Mouse (Mus musculus): Measurements from ENCODE around the gene Ten1.
A peak's percentile ranks its signal among the peaks of the same experiment; 100 is the strongest.

The Ten1 gene

DNA sequence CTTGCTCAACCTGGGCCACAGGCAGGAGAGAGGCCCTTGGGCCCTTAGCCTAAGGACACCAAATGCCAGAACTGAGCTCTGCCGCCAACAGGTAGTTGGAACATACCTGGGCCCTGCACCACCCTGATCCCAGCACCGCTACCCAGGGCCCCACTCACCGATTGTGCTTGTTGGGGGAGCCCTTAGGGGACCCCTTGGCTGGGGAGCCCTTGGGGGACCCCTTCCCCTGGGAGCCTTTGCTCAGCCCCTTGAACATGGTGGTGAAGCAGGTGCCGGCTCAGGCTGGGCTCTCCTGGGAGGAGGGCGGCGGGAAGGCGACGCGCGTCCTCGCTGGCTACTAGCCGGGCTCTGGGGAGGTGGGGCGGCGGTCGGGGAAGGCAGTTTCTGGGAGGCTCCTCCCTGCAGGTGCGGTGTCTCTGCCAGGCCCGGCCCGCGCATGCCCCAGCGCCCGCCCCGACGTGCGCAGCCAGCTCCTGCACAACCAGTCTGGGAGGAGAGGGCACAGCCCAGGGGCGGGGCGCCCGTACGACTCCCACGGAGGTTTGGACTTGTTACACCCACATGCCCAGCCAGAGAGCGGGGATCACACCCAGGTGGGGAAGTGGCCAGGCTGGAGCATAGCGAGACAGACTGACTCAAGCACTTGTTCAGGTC is 39.2 kb downstream of the Ten1 start, which contains the start of gene Evpl:
Gene Evpl, minus strand, starts transcription at position 336 of the 654 bp plus-strand sequence.
- DNase-seq (ENCODE audit: low spot score in 2 of 2), result peak; percentile 81 to 82

DNA sequence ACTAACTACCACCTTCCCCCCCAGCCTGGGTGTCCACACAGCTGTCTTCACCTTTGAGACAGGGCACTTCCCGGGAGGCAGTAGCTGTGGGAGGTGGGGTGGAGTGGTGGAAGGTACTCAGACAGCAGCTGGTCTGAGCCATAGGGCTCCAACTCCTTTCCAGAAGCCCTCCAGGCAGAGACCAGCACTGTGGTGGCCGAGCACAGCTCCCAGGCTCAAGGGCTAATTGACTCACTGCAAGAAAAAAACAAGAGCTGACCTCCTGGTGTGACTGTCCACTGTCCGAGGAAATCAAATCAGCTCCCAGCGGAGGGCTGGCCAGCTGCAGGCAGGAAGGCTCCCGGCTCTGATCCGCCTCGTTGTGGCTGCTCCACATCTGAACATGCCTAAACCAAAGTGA is 41.1 kb downstream of the Ten1 start:
- DNase-seq (ENCODE audit: low spot score in 2 of 2), result no peak

DNA sequence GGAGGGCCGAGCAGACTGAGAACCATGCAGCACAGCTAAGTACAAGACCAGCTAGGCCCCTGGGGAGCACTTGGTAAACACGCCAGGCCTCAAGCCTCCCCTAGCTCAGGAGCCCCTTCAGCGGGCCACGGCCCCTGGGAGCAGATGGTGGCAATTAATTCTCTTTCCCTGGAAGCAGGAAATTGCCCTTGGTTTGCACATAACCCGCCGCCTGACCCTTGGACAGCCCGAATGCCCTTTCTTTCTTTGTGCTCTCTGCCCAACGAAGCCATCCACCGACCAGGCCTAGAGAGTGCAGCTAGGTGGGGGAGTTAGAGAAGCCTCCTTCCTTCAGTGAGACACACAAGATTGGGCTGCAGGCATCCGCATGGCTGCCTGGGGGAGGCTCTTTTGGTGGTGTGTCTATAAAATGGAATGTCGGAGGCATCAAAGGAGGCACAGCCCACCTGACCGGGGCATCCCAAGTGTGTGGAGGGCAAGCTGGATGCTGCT is 43.1 kb downstream of the Ten1 start:
- DNase-seq (ENCODE audit: low spot score in 2 of 2), result no peak

DNA sequence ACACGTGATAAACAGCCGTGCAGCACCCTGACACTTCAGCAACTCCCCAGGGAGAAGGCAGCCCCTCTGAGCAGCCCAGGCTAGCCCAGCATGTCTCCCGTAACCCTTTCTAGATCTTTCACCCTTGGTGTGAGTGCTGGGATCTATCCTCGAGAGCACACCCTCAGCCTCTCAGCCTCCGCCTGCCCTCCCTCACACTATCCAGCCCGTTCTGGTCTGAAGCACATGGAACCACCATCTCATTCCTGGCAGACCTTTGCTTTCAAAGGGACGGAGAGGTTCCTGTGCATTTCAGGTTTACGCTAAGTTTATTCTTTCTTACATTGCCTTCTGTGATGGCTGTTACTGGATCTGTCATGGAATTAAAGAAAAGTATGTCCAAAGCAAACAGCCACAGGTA is 45.9 kb downstream of the Ten1 start:
- DNase-seq (ENCODE audit: low spot score in 2 of 2), result no peak

DNA sequence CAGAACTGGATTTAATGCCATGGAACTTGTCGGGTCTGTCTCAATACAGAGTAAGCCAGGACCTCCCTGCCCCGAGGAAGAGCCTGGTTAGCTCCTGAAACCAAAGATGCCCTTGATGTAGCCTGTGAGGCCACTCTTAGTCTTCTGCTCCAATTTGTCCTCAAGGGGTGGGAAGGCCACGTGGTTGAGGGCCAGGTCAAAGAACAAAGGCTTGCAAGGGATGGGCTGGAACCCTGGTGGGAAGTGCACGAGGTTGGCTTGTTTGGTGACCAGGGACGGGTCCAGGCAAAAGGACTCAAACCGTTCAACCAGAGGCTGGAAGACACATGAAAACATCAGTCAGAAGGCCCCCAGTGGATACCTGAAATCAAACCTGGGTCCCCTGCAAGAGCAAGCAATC is 47.0 kb downstream of the Ten1 start:
- no peak for DNase-seq (ENCODE audit: low spot score in 2 of 2)

DNA sequence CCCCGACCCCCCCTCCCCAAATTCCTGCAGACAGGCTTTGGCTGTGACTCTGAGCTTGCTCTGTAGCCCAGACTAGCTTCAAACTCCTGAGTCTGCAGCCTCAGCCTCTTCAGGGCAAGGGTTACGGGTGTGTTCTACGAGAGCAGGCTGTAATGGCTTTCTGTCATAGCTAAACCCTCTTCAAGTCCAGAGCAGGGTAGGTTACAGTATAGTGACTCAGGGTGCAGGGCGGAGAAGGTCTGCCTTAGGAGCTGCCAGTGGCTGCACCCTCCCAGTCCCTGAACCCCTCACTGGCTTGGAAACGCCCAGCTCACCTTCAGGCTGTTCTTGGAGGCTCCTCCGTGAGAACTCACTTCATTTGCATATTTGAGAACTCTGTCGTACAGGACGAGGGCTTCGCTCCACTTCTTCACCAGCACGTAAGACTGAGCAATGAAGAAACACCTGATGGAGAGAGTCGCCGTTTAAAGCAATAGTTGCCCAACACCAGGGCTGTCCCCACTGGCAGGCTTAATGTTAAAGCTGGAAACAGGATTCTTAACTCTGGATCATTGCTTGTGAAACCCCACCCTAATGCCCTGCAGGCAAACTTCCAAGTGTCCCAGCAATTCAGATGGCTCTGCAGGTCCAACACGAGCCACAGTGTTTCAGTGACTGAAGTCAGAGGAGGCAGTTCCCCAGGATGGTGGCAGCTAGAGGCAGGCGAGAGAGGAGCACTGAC is 49.0 kb downstream of the Ten1 start:
- DNase-seq (ENCODE audit: low spot score in 2 of 2), result no peak

DNA sequence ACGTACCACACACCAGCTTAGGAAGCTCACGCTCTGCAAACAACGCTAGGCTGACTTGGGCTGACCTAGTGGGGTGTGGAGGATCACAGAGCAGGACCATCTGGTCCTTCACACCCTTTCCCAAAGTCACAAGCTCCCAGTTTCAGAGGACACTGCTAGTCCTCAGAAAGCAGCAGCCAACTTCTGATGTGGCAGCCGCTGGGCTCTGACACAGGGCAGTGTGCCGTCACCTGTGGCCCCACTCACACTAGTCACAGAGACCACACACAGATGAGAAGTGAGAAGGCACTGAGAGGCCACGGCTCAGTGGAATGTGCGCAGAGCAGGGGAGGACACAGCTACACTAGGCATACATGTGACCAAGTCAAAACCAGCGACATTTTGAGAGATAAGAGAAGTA is 52.2 kb downstream of the Ten1 start:
- no peak for DNase-seq (ENCODE audit: low spot score in 2 of 2)

DNA sequence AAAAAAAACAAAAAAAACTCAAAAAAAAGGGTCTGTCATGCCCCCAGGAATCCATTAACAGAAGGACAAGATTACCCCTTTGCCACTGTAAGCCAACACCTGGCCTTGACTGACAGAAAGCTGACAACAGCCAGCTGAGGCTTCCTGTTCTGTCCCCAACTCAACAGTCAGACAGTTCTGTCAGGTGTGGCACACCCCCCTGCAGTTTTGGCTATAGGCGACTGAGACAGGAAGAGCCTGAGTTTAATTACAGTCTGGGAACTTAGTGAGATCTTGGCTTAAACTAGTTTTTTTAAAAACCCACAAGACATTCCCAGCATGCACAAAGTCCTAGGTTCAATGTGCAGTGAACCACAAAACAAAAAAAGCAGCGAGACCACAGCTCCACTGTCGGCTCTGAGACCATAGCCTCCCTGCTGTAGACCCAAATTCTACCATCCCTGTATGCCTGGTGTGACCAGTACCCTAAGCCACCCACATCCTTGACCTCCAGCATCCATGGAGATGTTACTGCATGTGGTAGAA is 54.5 kb downstream of the Ten1 start:
- DNase-seq (ENCODE audit: low spot score in 2 of 2), result no peak

DNA sequence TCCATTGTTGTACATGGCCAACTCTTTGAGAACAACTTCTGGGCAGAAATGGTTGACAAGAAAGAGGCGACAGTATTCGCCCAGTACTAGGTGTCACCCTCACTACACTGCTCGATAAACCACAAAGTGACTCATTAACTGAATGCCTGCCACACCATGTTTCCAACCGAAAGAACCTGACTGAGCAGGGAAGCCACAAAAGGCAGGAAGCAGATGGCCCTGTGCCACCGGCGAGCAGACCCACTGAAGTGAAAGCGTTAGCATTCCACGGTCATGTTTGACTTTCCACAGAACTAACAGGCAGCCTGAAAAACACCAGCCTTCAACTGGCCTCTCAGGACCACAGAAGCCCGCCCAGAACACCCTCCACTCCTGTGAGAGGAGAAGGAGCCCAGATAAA is 56.0 kb downstream of the Ten1 start:
- no peak for DNase-seq (ENCODE audit: low spot score in 2 of 2)

DNA sequence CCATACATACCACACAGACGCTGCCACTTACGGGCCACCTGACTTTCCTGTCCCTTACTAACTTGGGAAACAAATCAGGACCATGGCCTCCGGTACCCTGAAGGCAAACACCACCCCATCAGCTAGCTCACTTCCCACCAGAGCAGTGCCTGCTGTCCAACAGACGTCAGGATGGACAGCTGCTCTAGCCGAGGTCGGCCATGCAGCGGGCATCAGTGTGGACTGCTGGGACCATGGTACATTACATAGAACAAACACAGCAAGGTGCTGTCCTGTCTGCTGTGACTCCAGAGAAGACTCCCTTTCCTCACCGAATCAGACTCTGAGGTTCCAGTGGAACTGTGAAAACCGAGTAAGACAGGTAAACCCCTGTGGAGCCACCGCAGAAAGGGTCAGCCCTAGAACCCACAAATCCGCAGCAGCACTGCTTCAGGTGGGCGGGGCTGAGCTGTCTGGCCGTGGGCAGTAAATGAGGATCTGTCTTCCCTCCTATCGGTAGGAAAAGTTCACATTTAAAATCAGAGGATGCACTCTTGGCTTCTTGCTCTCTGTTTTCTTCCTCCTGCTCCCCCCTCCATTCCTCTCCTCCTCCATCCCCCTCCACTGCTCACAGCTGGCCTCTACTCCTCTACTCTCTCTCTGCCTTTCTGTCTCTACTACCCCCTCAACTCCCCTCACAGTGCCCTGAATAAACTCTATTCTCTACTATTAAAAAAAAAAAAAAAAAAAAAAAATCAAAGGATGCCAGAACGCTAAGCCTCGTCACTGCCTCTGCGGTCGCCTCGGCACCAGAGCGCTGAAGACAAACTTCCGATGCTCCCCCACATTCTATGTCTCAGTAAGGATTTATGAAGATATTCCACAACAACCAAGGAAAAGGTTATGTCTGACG is 56.7 kb downstream of the Ten1 start:
- DNase-seq (ENCODE audit: low spot score in 2 of 2), result no peak

DNA sequence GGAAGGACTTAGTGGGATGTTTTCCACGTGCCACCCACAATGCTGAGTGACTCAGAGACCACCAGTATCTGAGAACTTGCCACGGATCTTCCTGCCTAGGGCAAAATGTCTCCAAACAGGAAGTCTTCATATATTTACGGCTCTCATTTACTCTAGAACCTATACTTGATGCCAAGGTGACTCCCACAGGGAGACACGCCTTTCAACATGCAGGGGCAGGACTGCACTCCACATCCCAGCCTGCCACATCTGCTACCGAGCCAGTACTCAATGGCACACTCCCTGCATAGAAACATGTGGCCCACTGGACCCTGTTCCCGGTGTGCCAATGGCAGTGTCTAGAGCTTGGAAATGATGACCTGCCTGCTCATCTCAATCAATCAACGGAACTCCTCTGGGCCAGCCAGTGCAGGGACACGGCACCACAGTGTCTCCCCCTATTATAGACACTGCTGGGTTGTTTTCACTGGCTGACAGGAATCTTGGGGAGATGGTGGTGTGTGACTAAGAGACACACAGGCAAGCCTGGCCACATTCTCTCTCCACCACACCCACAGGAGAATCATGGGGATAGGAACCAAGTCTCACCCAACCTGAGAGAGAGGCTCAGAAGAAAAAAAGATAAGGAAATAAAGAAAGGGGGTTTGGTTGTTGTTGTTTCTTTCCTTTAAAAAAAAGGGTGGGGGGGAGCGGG is 57.5 kb downstream of the Ten1 start:
- no peak for DNase-seq (ENCODE audit: low spot score in 2 of 2)

DNA sequence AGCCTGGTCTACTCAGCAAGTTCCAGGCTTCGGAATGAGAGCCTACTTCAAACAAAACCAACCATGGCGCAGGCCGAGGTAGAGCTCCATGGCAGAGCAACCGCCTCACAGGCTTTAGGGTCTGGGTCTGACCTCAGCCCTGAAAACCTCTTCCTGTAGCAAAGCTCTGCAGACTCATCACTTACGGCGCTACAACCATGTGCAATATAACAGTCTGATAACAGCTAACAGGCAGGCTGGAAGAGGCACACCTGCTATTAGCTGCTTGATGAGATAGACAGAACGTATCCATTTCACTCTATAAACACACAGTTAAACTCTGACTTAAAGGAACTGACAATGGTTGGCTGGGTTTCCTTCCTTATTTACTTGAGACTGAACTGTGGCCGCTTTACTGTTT is 60.8 kb downstream of the Ten1 start:
- no peak for DNase-seq (ENCODE audit: low spot score in 2 of 2)

DNA sequence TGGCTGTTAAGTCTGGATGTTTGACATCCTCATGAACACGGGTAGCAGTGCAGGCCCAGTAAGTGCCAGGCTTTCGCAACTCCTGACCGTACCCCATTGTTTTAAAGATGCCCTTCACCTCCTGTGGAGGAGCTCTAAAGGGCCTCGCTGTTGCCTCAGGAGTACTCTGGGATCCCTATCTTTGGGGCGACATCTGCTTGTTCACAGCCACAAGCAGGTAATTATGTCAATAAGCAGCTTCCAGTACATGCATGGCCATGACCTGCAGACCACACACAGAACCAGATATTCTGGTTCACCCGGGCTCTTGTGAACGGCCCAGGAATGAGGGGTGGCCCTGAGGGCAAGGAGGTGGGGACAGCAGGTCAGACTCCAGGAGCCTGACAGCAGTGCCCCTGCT is 61.6 kb downstream of the Ten1 start:
- peak in 1 of 2 experiments; percentile 54 for DNase-seq (ENCODE audit: low spot score in 2 of 2)

Measured in urinary bladder, postnatal 4 days (tissue).